Mouse (Mus musculus) small intestine, adult 2 months (tissue): Measurements from ENCODE around the gene Gm11168. TPM values are rescaled to one million over a fixed set of nuclear protein-coding genes. Genes with fewer than 3 reads are reported as not detected.
"Not testable (repeated sequence)": the region's sequence is repeated elsewhere in the genome, so short reads cannot be mapped to it uniquely, and the experiment has no call there.

Source experiments
- H3K27ac ChIP-seq: fragments of 200-500 bp; 2 replicates; pipeline ENCODE4 v1.5.1; 2012; ENCODE audit warnings: low read depth, low read length, control low read depth, inconsistent platforms; ENCODE audit not compliant: insufficient read depth
- H3K27me3 ChIP-seq: fragments of 200-500 bp; 2 replicates; pipeline ENCODE4 v1.6.1; 2012; ENCODE audit warnings: mild to moderate bottlenecking, moderate library complexity, low read length, inconsistent platforms; ENCODE audit not compliant: control insufficient read depth, insufficient read depth
- H3K36me3 ChIP-seq: fragments of 200-500 bp; 2 replicates; pipeline ENCODE4 v1.6.1; 2012; ENCODE audit warnings: mild to moderate bottlenecking, low read length, control low read depth, inconsistent platforms; ENCODE audit not compliant: control insufficient read depth, insufficient read depth
- H3K4me1 ChIP-seq: fragments of 200-500 bp; 2 replicates; pipeline ENCODE4 v1.6.1; 2012; ENCODE audit warnings: low read length, inconsistent platforms, mixed read lengths; ENCODE audit not compliant: control insufficient read depth, insufficient read depth, insufficient read length
- H3K4me3 ChIP-seq: fragments of 200-500 bp; 2 replicates; pipeline ENCODE4 v1.5.1; 2012; ENCODE audit warnings: low read depth, mild to moderate bottlenecking, control low read depth, inconsistent platforms, low read length, moderate library complexity
- WGBS: fragments of 180-500 bp; shearing (Covaris S2); methylation state at CpG from one replicate; pipeline ENCODE4 v1.1.7; 2018; 5-methylcytosine and 5-hydroxymethylcytosine counted together
- polyA plus RNA-seq: library from polyadenylated mRNA; depleted of rRNA; stranded (reverse); fragments of >200 nt; gene quantifications from 2 replicates; pipeline ENCODE4 v1.2.3, GENCODE M21; 2012

Gm11168 gene
- polyA plus RNA-seq, 1 experiment = not detected

DNA sequence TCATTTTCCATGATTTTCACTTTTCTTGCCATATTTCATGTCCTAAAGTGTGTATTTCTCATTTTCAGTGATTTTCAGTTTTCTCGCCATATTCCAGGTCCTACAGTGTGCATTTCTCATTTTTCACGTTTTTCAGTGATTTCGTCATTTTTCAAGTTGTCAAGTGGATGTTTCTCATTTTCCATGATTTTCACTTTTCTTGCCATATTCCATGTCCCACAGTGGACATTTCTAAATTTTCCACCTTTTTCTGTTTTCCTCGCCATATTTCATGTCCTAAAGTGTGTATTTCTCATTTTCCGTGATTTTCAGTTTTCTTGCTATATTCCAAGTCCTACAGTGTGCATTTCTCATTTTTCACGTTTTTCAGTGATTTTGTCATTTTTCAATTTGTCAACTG lies 12.8 kb downstream of the Gm11168 start:
- not testable (repeated sequence) for H3K27me3 ChIP-seq, H3K4me3 ChIP-seq, H3K4me1 ChIP-seq, H3K36me3 ChIP-seq, H3K27ac ChIP-seq
- WGBS = 76% methylated on average over 5 of the region's 6 CpGs

- not testable (repeated sequence) for H3K4me1 ChIP-seq, H3K4me3 ChIP-seq, H3K27ac ChIP-seq, H3K36me3 ChIP-seq, H3K27me3 ChIP-seq
- WGBS = 58% methylated on average over 1 of the region's 9 CpGs
These were observed 14.0 kb downstream of the Gm11168 start, which contains the start of gene Gm10719 for GRCm38 (mm10) chr9:3017108-3017507. Gm10719 (plus strand) TSS chr9:3017408.

- not testable (repeated sequence) for H3K27ac ChIP-seq, H3K4me1 ChIP-seq, H3K36me3 ChIP-seq, H3K27me3 ChIP-seq, H3K4me3 ChIP-seq
- 62% methylated on average over 9 of the region's 9 CpGs for WGBS
These were observed 15.8 kb downstream of the Gm11168 start for GRCm38 (mm10) chr9:3018944-3019343.

DNA sequence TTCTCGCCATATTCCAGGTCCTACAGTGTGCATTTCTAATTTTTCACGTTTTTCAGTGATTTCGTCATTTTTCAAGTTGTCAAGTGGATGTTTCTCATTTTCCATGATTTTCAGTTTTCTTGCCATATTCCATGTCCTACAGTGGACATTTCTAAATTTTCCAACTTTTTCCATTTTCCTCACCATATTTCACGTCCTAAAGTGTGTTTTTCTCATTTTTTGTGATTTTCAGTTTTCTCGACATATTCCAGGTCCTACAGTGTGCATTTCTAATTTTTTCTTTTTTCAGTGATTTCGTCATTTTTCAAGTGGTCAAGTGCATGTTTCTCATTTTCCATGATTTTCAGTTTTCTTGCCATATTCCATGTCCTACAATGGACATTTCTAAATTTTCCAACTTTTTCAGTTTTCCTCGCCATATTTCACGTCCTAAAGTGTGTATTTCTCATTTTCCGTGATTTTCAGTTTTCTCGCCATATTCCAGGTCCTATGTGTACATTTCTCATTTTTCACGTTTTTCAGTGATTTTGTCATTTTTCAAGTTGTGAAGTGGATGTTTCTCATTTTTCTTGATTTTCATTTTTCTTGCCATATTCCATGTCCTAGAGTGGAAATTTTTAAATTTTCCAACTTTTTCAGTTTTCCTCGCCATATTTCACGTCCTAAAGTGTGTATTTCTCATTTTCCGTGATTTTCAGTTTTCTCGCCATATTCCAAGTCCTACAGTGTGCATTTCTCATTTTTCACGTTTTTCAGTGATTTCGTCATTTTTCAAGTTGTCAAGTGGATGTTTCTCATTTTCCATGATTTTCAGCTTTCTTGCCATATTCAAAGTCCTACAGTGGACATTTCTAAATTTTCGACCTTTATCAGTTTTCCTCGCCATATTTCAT lies 16.9 kb downstream of the Gm11168 start:
- H3K27me3 ChIP-seq, H3K4me3 ChIP-seq, H3K27ac ChIP-seq, H3K36me3 ChIP-seq, H3K4me1 ChIP-seq: not testable (repeated sequence)
- 78% methylated on average over 17 of the region's 19 CpGs for WGBS

DNA sequence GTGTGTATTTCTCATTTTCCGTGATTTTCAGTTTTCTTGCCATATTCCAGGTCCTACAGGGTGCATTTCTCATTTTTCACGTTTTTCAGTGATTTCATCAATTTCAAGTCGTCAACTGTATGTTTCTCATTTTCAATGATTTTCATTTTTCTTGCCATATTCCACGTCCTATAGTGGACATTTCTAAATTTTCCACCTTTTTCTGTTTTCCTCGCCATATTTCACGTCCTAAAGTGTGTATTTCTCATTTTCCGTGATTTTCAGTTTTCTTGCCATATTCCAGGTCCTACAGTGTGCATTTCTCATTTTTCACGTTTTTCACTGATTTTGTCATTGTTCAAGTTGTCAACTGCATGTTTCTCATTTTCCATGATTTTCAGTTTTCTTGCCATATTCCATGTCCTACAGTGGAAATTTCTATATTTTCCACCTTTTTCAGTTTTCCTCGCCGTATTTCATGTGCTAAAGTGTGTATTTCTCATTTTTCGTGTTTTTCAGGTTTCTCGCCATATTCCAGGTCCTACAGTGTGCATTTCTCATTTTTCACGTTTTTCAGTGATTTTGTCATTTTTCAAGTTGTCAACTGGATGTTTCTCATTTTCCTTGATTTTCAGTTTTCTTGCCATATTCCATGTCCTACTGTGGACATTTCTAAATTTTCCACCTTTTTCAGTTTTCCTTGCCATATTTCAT lies 19.3 kb downstream of the Gm11168 start:
- not testable (repeated sequence) for H3K4me3 ChIP-seq, H3K4me1 ChIP-seq, H3K36me3 ChIP-seq, H3K27ac ChIP-seq, H3K27me3 ChIP-seq
- WGBS = 81% methylated on average over 11 of the region's 13 CpGs

GRCm38 (mm10) chr9:3023312-3023984 lies 20.3 kb downstream of the Gm11168 start, which contains the start of gene Gm10718:
Gm10718 (plus strand) TSS chr9:3023547.
- not testable (repeated sequence) for H3K27ac ChIP-seq, H3K36me3 ChIP-seq, H3K4me1 ChIP-seq, H3K4me3 ChIP-seq, H3K27me3 ChIP-seq
- 76% methylated on average over 12 of the region's 13 CpGs for WGBS

- WGBS = 76% methylated on average over 16 of the region's 16 CpGs
- H3K27me3 ChIP-seq, H3K4me1 ChIP-seq, H3K4me3 ChIP-seq, H3K36me3 ChIP-seq, H3K27ac ChIP-seq: not testable (repeated sequence)
These were observed 21.0 kb downstream of the Gm11168 start for GRCm38 (mm10) chr9:3023985-3024648.

- not testable (repeated sequence) for H3K4me3 ChIP-seq, H3K27me3 ChIP-seq, H3K4me1 ChIP-seq, H3K27ac ChIP-seq, H3K36me3 ChIP-seq
- 71% methylated on average over 12 of the region's 12 CpGs for WGBS
These were observed 21.8 kb downstream of the Gm11168 start, which contains the start of gene Gm10717 for GRCm38 (mm10) chr9:3024912-3025467. Gm10717 (plus strand) TSS chr9:3025417.

- not testable (repeated sequence) for H3K27ac ChIP-seq, H3K36me3 ChIP-seq, H3K4me1 ChIP-seq, H3K4me3 ChIP-seq, H3K27me3 ChIP-seq
- WGBS = 73% methylated on average over 5 of the region's 6 CpGs
These were observed 22.5 kb downstream of the Gm11168 start for GRCm38 (mm10) chr9:3025653-3026052.

- not testable (repeated sequence) for H3K4me1 ChIP-seq, H3K4me3 ChIP-seq, H3K36me3 ChIP-seq, H3K27ac ChIP-seq, H3K27me3 ChIP-seq
- 79% methylated on average over 5 of the region's 5 CpGs for WGBS
These were observed 23.0 kb downstream of the Gm11168 start for GRCm38 (mm10) chr9:3026136-3026535.
